Mouse (Mus musculus) cerebellum, postnatal 4 days (tissue): ENCODE results near the gene Retn.

Source experiments
- DNase-seq, 2 experiments: peaks; one replicate each; pipeline ENCODE4 v3.0.0; 2022; ENCODE audit warnings: low spot score in 2 of 2, mixed read lengths in 1 of 2

The Retn gene

GRCm38 (mm10) chr8:3655526-3655925 lies at the start of gene Retn:
Gene Retn, plus strand, starts transcription at chr8:3655770.
- DNase-seq, result no peak

GRCm38 (mm10) chr8:3606593-3606992 lies 49.0 kb upstream of the Retn start:
- DNase-seq, result no peak

- no peak for DNase-seq
Observed at GRCm38 (mm10) chr8:3607822-3608221, 47.7 kb upstream of the Retn start.

- DNase-seq, result no peak
Observed at GRCm38 (mm10) chr8:3609046-3609815, 46.3 kb upstream of the Retn start.

GRCm38 (mm10) chr8:3609816-3610150 lies 45.8 kb upstream of the Retn start:
- DNase-seq, result no peak

- DNase-seq, result peak; percentile 97 to 98
Observed at GRCm38 (mm10) chr8:3621199-3621970, 34.2 kb upstream of the Retn start, which contains the start of the genes Xab2 and Pet100. Gene Xab2, minus strand, starts transcription at chr8:3621316. Gene Pet100, plus strand, starts transcription at chr8:3621548.

GRCm38 (mm10) chr8:3622119-3622518 lies 33.5 kb upstream of the Retn start:
- DNase-seq, result no peak

GRCm38 (mm10) chr8:3625445-3625844 lies 30.1 kb upstream of the Retn start, which contains the start of gene Pcp2:
Gene Pcp2, minus strand, starts transcription at chr8:3625545.
- DNase-seq, result no peak

- DNase-seq, result no peak
Observed at GRCm38 (mm10) chr8:3626971-3627370, 28.6 kb upstream of the Retn start.

GRCm38 (mm10) chr8:3628014-3628413 lies 27.6 kb upstream of the Retn start:
- no peak for DNase-seq

GRCm38 (mm10) chr8:3630647-3631477 lies 24.7 kb upstream of the Retn start, which contains the start of gene Stxbp2:
Gene Stxbp2, plus strand, starts transcription at chr8:3630955.
- DNase-seq, result no peak

GRCm38 (mm10) chr8:3631478-3631875 lies 24.1 kb upstream of the Retn start:
- DNase-seq, result no peak

GRCm38 (mm10) chr8:3645804-3646203 lies 9.8 kb upstream of the Retn start:
- DNase-seq, result no peak

GRCm38 (mm10) chr8:3646824-3647531 lies 8.6 kb upstream of the Retn start:
- DNase-seq, result no peak

GRCm38 (mm10) chr8:3647561-3647960 lies 8.0 kb upstream of the Retn start:
- no peak for DNase-seq

- no peak for DNase-seq
Observed at GRCm38 (mm10) chr8:3648268-3648667, 7.3 kb upstream of the Retn start.

GRCm38 (mm10) chr8:3648990-3649389 lies 6.6 kb upstream of the Retn start:
- no peak for DNase-seq

- no peak for DNase-seq
Observed at GRCm38 (mm10) chr8:3652845-3653244, 2.7 kb upstream of the Retn start.

- DNase-seq, result no peak
Observed at GRCm38 (mm10) chr8:3654726-3655508, 653 bp upstream of the Retn start.

GRCm38 (mm10) chr8:3656725-3657381 lies 1.3 kb downstream of the Retn start:
- no peak for DNase-seq
